Mouse (Mus musculus) midbrain, postnatal 0 days (tissue): ENCODE data around the gene Itm2c. TPM values are rescaled to one million over a fixed set of nuclear protein-coding genes. Genes with fewer than 3 reads are reported as not detected.

ENCODE experiments used
- ATAC-seq: fragments of 200-750 bp; cut with Nextera tagmentation; 2 replicates; pipeline ENCODE4 v1.8.0; 2017; ENCODE audit warnings: moderate number of reproducible peaks, mild to moderate bottlenecking, moderate TSS enrichment, moderate library complexity; ENCODE audit not compliant: low FRiP score
- DNase-seq: peaks from one replicate; pipeline ENCODE4 v3.0.0-alpha.2; 2015; ENCODE audit warnings: low spot score
- H3K27ac ChIP-seq: fragments of 300-500 bp; sonication (generic); 2 replicates; pipeline ENCODE4 v1.5.1; 2014; ENCODE audit warnings: low read depth, mild to moderate bottlenecking, low read length, mixed read lengths
- H3K27me3 ChIP-seq: fragments of 300-500 bp; sonication (generic); 2 replicates; pipeline ENCODE4 v1.6.1; 2014; ENCODE audit warnings: low read length, control low read depth, mixed read lengths; ENCODE audit not compliant: insufficient read depth
- H3K36me3 ChIP-seq: fragments of 300-500 bp; sonication (generic); 2 replicates; pipeline ENCODE4 v1.6.1; 2014; ENCODE audit warnings: low read length, control low read depth, mixed read lengths; ENCODE audit not compliant: insufficient read depth
- H3K4me1 ChIP-seq: fragments of 300-500 bp; sonication (generic); 2 replicates; pipeline ENCODE4 v1.6.1; 2014; ENCODE audit warnings: mild to moderate bottlenecking, control low read depth, antibody characterized with exemption, low read length, mixed read lengths; ENCODE audit not compliant: insufficient read depth
- H3K4me2 ChIP-seq: fragments of 300-500 bp; sonication (generic); 2 replicates; pipeline ENCODE4 v1.6.1; 2014; ENCODE audit warnings: low read depth, mild to moderate bottlenecking, low read length, mixed read lengths; ENCODE audit not compliant: poor library complexity, severe bottlenecking
- H3K4me3 ChIP-seq: fragments of 300-500 bp; sonication (generic); 2 replicates; pipeline ENCODE4 v1.5.1; 2014; ENCODE audit warnings: low read depth, mild to moderate bottlenecking, low read length, moderate library complexity
- H3K9ac ChIP-seq: fragments of 300-500 bp; sonication (generic); replicated peaks from 2 replicates; pipeline ENCODE4 v1.6.1; 2014; ENCODE audit warnings: mild to moderate bottlenecking, low read length, moderate library complexity, mixed read lengths; ENCODE audit not compliant: poor library complexity, severe bottlenecking
- H3K9me3 ChIP-seq: fragments of 300-500 bp; sonication (generic); 2 replicates; pipeline ENCODE4 v1.6.1; 2016; ENCODE audit warnings: low read length, control low read depth
- CTCF ChIP-seq: IDR thresholded peaks from 2 replicates; pipeline ENCODE4 v1.5.1; 2016; ENCODE audit warnings: antibody characterized with exemption, mild to moderate bottlenecking
- whole genome bisulfite sequencing: fragments of 180-500 bp; shearing (Covaris S2); extraction: QIAGEN DNeasy Blood & Tissue Kit; methylation state at CpG from one replicate; pipeline ENCODE4 v1.1.7; 2014; 5-methylcytosine and 5-hydroxymethylcytosine counted together
- polyA plus RNA-seq: library from polyadenylated mRNA; unstranded; fragments of >200 nt; fragmentation: Nextera tagmentation; extraction: Ambion mirVana; gene quantifications from 2 replicates; pipeline ENCODE4 v1.2.1, GENCODE M21; 2015
- total RNA-seq: library from RNA; depleted of rRNA; stranded (reverse); fragments of >200 nt; gene quantifications from 2 replicates; pipeline ENCODE4 v1.2.3, GENCODE M21; 2014

Itm2c gene
- total and polyA plus RNA-seq, 2 experiments from 2014 or later, result 297 to 376 TPM

DNA sequence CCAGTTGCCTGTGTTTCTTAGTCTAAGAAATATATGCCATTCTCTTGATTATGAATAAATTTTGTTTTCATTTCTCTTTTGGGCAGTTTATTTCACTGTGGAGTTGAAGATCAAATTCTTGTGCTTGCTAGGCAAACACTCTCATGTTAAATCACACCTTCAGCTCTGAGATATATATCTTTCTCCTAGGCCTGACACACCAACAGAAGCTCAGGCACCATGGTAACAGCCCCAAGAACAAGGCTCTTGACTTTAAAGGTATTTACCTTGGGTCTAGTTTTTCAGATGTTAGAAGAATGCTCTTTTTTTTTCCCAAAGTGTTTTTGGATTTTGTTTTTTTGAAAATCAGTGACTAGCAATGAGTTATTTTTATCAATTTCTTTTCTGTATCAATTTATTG, 21.8 kb downstream of the Itm2c start:
- 0 out of 2 replicates have a peak overlapping the region, but pooled peaks have one; percentile 83 for H3K27ac ChIP-seq
- no peaks in the 10 kb centered on the region for H3K9me3 ChIP-seq
- H3K36me3 ChIP-seq, result no peaks in the 10 kb centered on the region
- H3K4me1 ChIP-seq, result peaks cover 17% of the 10 kb centered on the region
- no peak overlapping the region for H3K9ac ChIP-seq
- ATAC-seq (no peak), DNase-seq (no peak)
- H3K27me3 ChIP-seq, result no peaks in the 10 kb centered on the region
- H3K4me3 ChIP-seq, result no peak overlapping the region
- no peak overlapping the region for H3K4me2 ChIP-seq
- TF ChIP-seq CTCF, result no peak

DNA sequence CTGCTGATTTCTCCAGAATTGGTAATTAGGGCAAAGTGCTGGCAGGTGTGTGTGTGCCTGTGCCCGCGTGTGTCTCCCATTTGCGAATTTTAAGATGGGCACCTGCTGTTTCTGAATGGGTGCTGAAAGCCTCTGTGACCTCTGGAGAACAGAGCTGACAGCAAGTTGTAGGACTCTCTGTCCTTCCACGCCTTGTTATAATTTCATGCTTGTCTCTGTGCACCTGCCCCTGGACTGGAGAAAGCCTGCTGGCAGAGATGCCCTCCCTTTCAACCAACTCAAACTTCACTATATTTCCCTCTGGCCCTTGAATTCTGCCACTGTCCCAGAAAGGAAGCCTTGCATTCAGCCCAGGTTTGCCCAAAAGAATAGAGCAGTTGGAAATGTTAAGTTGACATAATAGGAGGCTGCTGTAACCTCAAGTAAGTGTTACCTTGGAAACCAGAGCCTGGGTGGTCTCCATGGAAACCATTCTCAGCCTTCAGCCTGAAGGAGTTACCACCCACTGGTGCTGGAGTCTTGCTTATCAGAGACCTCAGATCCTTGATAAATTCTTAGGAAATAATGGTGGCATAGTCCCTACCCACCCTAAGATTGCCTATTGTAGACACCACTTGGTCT, 22.9 kb downstream of the Itm2c start:
- no peaks in the 10 kb centered on the region for H3K27me3 ChIP-seq
- 9% methylated on average over 4 of the region's 4 CpGs for WGBS
- H3K9me3 ChIP-seq, result no peaks in the 10 kb centered on the region
- H3K9ac ChIP-seq, result no peak overlapping the region
- no peak for TF ChIP-seq CTCF
- no peaks in the 10 kb centered on the region for H3K36me3 ChIP-seq
- peak overlapping the region; percentile 15; the same call in 1 of the 2 replicates for H3K4me2 ChIP-seq
- ATAC-seq (peak; percentile 90), DNase-seq (peak; percentile 92)
- peak overlapping the region; percentile 83 for H3K27ac ChIP-seq
- H3K4me1 ChIP-seq, result peaks cover 19% of the 10 kb centered on the region
- no peak overlapping the region for H3K4me3 ChIP-seq

DNA sequence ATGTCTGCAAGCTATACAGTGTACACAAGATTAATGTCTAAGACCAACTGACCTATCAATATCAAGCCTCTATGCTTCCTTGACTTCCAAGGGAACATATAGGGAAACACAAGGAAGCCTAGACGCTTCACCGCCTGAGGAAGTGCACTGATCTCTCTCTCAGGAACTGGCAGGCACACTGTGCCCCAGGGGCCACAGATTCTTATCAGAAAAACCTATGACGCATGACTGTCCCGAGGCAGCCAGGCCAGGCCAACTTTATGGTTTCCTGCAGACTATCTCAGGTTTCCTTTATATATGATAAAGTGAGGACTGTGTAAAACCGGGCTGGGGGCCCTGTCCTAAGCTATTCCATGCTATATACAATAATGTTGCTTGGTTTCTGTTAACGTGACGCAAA, 25.5 kb downstream of the Itm2c start:
- Histone ChIP-seq H3K9me3 (no peaks in the 10 kb centered on the region), H3K4me3 (no peak overlapping the region), H3K27me3 (no peaks in the 10 kb centered on the region), H3K4me2 (no peak overlapping the region), H3K27ac (no peak overlapping the region), H3K36me3 (no peaks in the 10 kb centered on the region), H3K4me1 (peaks cover 25% of the 10 kb centered on the region), H3K9ac (no peak overlapping the region)
- DNase-seq (no peak), ATAC-seq (no peak)
- TF ChIP-seq CTCF, result no peak
- 83% methylated on average over 7 of the region's 7 CpGs for WGBS

DNA sequence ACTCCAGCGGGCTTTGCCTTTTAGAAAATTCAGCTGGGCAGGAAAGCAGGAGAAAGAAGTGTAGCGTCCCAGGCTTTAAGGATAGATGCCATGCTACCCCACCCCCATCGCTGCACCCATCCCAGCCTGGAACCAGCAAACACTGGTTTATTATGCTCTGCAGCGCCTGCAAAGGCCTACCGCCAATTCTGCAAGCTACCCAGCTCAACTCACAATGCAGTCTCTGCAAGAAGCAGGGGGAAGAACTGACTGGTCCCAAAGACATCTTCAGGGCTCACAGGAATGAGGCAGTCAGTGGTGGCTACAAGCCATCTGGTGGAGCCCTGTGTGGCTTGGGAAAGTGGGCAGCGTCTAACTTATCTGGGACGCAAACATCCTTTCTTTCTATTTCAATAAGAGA, 27.6 kb downstream of the Itm2c start:
- Histone ChIP-seq H3K4me2 (no peak overlapping the region), H3K9ac (no peak overlapping the region), H3K27ac (peak overlapping the region; percentile 48; the same call in 1 of the 2 replicates), H3K4me1 (peaks cover 19% of the 10 kb centered on the region), H3K27me3 (no peaks in the 10 kb centered on the region), H3K9me3 (no peaks in the 10 kb centered on the region), H3K36me3 (no peaks in the 10 kb centered on the region), H3K4me3 (no peak overlapping the region)
- peak; percentile 24 for ATAC-seq
- DNase-seq, result peak; percentile 71
- WGBS, result 63% methylated on average over 7 of the region's 7 CpGs
- TF ChIP-seq CTCF, result no peak

DNA sequence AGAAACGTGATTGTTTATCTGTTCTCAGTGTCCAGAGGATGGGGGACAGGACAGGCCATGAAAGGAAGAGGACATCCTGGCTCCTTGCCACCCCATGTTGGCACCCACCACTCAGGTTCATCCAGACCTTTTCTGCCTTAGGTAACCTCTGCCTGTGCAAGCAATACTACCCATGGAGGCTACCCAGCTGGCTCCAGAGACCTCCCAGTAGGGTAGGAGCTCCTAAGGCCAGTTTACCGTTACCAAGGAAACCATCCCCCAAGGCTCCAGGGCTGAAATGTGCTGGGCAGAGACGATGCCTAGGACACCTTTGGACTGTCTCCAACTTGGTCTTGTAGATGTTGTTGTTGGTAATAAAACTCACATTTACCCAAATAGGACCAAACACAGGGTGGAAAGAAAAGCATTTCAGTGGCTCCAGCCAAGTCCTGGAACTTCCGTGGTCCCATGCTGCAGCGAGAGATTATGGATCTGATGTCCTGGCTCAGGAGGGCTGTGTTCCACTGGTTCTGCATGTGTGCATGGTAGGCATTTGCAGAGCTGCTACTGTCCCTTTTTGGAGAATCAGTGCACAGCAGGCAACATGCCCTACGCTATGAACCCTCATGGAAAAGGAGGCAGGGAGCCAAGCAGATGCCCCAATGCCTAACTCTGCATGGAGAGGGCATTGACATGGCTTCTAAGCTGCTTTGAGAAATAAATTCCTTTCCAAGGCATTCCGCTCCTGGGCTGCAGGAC, 28.2 kb downstream of the Itm2c start:
- no peaks in the 10 kb centered on the region for H3K36me3 ChIP-seq
- H3K9ac ChIP-seq, result no peak overlapping the region
- H3K4me1 ChIP-seq, result peaks cover 14% of the 10 kb centered on the region
- no peaks in the 10 kb centered on the region for H3K27me3 ChIP-seq
- WGBS, result 46% methylated on average over 7 of the region's 7 CpGs
- no peaks in the 10 kb centered on the region for H3K9me3 ChIP-seq
- no peak overlapping the region for H3K4me2 ChIP-seq
- ATAC-seq, result peak; percentile 66
- peak; percentile 91 for DNase-seq
- no peak overlapping the region for H3K4me3 ChIP-seq
- peak overlapping the region; percentile 48 for H3K27ac ChIP-seq
- no peak for TF ChIP-seq CTCF

DNA sequence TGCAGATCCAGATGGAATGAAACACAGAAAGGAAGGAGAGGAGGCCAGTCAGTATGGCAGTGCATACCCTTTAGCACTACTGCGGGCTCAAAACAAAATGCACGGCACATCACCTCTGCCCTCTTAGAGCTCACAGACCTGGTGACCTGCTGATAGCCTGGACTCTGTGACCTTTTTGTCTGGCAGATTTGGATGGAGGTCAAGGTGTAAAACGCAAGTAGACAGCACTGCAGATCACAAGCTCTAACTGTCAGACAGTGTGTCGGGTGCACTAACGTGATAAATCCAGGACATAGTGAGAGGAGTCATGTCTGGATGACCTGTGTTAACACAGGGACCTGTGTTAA, 28.8 kb downstream of the Itm2c start:
- Histone ChIP-seq H3K36me3 (no peaks in the 10 kb centered on the region), H3K4me1 (peaks cover 13% of the 10 kb centered on the region), H3K9ac (no peak overlapping the region), H3K4me2 (no peak overlapping the region), H3K27me3 (no peaks in the 10 kb centered on the region), H3K9me3 (no peaks in the 10 kb centered on the region), H3K27ac (peak overlapping the region; percentile 48), H3K4me3 (no peak overlapping the region)
- no peak for ATAC-seq
- TF ChIP-seq CTCF, result no peak
- no peak for DNase-seq
- 51% methylated on average over 5 of the region's 5 CpGs for WGBS
